Mouse (Mus musculus): ENCODE measurements around the gene D930020B18Rik. TPM values are rescaled to one million over a fixed set of nuclear protein-coding genes. Genes with fewer than 3 reads are reported as not detected.
A peak's percentile ranks its signal among the peaks of the same experiment; 100 is the strongest.

D930020B18Rik gene
- polyA plus RNA-seq, 1 experiment from 2014 or later = 0.27 TPM

DNA sequence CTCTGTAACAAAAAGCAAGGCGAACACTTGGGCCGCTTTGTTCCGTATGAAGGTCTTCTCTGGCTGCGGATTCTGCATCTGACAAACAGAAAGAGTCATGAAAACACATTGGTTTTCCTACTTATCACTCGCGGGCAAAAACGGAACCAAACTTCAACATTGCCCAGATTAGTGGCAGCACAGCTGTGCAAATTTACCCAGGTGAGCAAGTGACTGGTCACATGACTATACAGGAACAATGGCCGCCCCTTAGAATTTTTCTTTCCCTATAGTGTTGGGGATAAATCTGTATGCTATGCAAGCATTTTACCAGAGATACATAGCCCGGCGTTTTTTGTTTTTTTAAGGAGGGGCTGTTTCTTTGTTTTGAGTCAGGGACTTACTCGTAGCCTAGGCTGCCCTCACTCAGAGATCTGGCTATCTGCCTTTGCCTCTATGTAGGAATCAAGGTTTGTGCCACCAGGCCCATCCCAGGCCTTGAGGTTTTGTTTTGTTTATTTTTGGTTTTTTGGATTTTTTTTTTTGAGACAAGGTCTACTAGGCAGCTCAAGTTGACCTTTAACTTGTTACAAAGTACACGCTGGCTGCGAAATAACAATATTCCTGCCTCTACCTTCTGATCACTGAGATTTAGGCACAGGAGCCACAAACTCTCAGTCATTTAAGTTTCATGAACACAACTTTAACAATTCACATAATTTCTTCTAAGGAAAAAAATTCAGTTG is 26.1 kb upstream of the D930020B18Rik start:
- H3K9me3 ChIP-seq (ENCODE audit: low read length) = no peaks in the 10 kb centered on the region
- H3K4me3 ChIP-seq (ENCODE audit: low read length) = no peak overlapping the region
- WGBS = 90% methylated on average over 13 of the region's 13 CpGs
- H3K36me3 ChIP-seq (ENCODE audit: insufficient read depth, low read length) = peaks cover 81% of the 10 kb centered on the region
- no peak overlapping the region for H3K9ac ChIP-seq (replicated peaks; ENCODE audit: low read length)
- no peak for ATAC-seq (ENCODE audit: low FRiP score, low TSS enrichment)
- no peak overlapping the region for H3K27ac ChIP-seq (ENCODE audit: low read length)
- H3K4me2 ChIP-seq (replicated peaks; ENCODE audit: low read depth, low read length) = no peak overlapping the region
- H3K4me1 ChIP-seq (ENCODE audit: insufficient read depth, low read length) = no peaks in the 10 kb centered on the region
- no peaks in the 10 kb centered on the region for H3K27me3 ChIP-seq (ENCODE audit: insufficient read depth, low read length)

DNA sequence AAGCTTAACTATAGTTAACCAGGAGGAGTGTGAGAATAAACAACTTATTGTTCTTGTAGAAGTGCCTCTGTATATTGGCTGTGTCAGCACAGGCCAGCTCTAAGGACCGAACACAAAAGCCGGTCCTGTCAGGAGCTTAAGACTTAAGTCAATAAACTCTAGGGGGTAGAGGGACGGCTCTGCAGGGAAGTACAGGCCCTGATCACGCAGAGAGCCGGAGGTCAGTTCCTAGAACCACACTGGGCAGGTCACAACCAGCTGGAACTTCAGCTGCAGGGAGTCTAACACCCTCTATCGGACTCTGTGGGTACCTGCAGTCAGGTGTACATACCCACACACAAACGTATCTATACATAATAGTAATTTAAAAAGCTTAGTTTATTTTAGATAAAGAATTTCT is 25.5 kb upstream of the D930020B18Rik start:
- H3K9me3 ChIP-seq (ENCODE audit: low read length) = no peaks in the 10 kb centered on the region
- H3K4me2 ChIP-seq (replicated peaks; ENCODE audit: low read depth, low read length) = no peak overlapping the region
- H3K9ac ChIP-seq (replicated peaks; ENCODE audit: low read length) = no peak overlapping the region
- no peak for ATAC-seq (ENCODE audit: low FRiP score, low TSS enrichment)
- no peaks in the 10 kb centered on the region for H3K4me1 ChIP-seq (ENCODE audit: insufficient read depth, low read length)
- peaks cover 78% of the 10 kb centered on the region for H3K36me3 ChIP-seq (ENCODE audit: insufficient read depth, low read length)
- WGBS = 85% methylated on average over 7 of the region's 7 CpGs
- H3K4me3 ChIP-seq (ENCODE audit: low read length) = no peak overlapping the region
- no peaks in the 10 kb centered on the region for H3K27me3 ChIP-seq (ENCODE audit: insufficient read depth, low read length)
- no peak overlapping the region for H3K27ac ChIP-seq (ENCODE audit: low read length)

DNA sequence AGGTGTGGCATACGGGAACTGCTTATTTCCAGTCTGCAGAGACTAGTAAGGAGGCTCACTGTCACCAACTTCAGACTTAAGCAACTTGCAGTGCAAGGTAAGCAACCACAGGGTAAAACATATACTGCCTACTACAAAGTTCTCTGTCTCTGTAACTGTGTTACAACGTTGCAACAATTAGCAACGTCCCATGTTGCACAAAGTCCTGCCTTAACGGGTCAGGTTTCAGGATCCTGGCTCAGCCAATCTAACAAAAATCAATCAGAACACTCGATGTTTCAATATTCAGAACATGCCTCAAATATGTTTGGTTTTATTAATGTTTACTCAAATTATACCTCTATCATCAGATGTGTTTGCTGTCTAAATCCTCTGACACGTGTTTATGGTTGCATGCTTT is 19.0 kb upstream of the D930020B18Rik start:
- H3K27ac ChIP-seq (ENCODE audit: low read length) = no peak overlapping the region
- peaks cover 17% of the 10 kb centered on the region for H3K4me1 ChIP-seq (ENCODE audit: insufficient read depth, low read length)
- no peak overlapping the region for H3K9ac ChIP-seq (replicated peaks; ENCODE audit: low read length)
- peaks cover 38% of the 10 kb centered on the region for H3K36me3 ChIP-seq (ENCODE audit: insufficient read depth, low read length)
- no peaks in the 10 kb centered on the region for H3K9me3 ChIP-seq (ENCODE audit: low read length)
- ATAC-seq (ENCODE audit: low FRiP score, low TSS enrichment) = no peak
- no peaks in the 10 kb centered on the region for H3K27me3 ChIP-seq (ENCODE audit: insufficient read depth, low read length)
- H3K4me2 ChIP-seq (replicated peaks; ENCODE audit: low read depth, low read length) = no peak overlapping the region
- H3K4me3 ChIP-seq (ENCODE audit: low read length) = no peak overlapping the region
- WGBS = 85% methylated on average over 6 of the region's 6 CpGs

DNA sequence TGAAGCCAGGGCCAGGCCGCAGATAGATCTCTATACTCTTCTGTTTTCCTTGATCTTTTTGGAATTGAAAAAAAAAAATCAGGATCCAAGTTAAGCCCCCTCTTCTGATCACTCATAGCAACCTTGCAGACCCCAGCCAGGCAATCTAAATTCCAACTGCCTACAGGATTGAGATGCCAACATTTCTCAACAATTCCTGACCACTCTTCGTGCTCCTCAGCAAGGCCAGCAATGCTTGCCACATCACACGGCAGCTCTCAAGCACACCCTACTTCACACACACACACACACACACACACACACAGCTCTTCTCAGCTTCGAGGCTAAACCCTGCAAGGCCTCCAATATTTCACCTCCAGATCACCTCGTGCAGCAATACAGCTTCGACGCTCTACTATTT is 17.7 kb upstream of the D930020B18Rik start:
- Histone ChIP-seq H3K9me3 (ENCODE audit: low read length) (no peaks in the 10 kb centered on the region), H3K4me3 (ENCODE audit: low read length) (no peak overlapping the region), H3K4me1 (ENCODE audit: insufficient read depth, low read length) (peaks cover 17% of the 10 kb centered on the region), H3K36me3 (ENCODE audit: insufficient read depth, low read length) (peaks cover 28% of the 10 kb centered on the region), H3K4me2 (replicated peaks; ENCODE audit: low read depth, low read length) (no peak overlapping the region), H3K27me3 (ENCODE audit: insufficient read depth, low read length) (no peaks in the 10 kb centered on the region), H3K27ac (ENCODE audit: low read length) (no peak overlapping the region), H3K9ac (replicated peaks; ENCODE audit: low read length) (no peak overlapping the region)
- WGBS = 80% methylated on average over 7 of the region's 7 CpGs
- no peak for ATAC-seq (ENCODE audit: low FRiP score, low TSS enrichment)

DNA sequence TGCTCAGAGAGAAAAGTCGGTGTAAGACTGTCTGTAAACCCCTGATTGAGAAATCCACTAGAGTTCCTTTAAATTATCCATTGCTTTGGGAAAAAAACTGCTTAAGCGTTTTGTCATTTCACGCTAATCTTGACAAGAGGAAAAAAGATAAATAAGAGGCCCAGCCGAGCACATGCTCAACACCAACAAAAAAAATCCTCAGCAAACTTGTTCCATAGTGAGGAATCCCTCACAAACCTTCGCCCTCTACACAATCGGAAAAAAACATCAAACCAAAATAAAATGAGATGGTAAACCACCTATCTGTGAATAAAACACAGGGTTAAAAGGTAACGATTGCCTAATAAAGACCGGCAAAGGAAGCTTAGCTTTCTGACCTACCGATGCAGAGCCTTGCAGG is 16.4 kb upstream of the D930020B18Rik start:
- H3K27me3 ChIP-seq (ENCODE audit: insufficient read depth, low read length) = no peaks in the 10 kb centered on the region
- H3K9me3 ChIP-seq (ENCODE audit: low read length) = no peaks in the 10 kb centered on the region
- peak overlapping the region; percentile 74 for H3K4me2 ChIP-seq (replicated peaks; ENCODE audit: low read depth, low read length)
- 11% methylated on average over 9 of the region's 9 CpGs for WGBS
- peaks cover 17% of the 10 kb centered on the region for H3K4me1 ChIP-seq (ENCODE audit: insufficient read depth, low read length)
- H3K9ac ChIP-seq (replicated peaks; ENCODE audit: low read length) = peak overlapping the region; percentile 95
- peak overlapping the region; percentile 87 for H3K4me3 ChIP-seq (ENCODE audit: low read length)
- ATAC-seq (ENCODE audit: low FRiP score, low TSS enrichment) = no peak
- peaks cover 19% of the 10 kb centered on the region for H3K36me3 ChIP-seq (ENCODE audit: insufficient read depth, low read length)
- no peak overlapping the region; the same call in 1 of the 2 replicates for H3K27ac ChIP-seq (ENCODE audit: low read length)

DNA sequence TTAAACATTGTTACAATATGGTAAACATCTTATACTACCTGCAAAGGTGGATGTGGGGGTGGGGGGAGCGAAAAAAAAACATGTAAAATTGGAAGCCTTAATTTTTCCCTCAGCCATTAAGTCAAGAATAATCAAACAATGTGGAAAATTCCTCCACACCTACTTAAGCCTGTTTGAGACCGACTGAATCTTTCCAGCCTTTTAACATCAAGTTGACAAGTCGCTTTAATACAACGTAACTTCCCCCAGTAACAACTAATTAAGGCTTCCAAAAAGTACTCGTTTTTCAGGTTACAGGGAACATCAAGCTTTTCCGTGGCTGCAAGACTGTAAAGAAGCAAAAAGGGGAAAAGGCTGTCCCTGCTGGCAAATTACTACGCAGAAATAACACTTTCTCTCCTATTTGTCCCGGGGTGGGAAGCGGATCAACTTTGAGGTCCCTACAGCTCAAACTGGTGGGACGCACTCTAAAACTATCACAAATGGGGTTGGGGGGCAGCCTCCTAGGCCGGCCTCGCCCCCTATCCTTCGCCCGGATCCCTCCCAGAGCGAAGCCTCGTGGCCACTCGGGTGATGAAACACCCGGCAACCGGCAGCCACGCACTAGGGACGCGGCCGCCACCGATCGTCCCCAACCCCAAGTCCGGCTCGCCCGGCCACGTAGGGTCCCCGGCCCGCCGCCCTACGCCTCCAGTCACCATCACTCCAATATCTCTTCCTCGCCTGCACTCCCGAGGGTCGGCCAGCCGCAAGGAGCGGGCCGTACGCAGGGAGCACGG is 15.8 kb upstream of the D930020B18Rik start:
- Histone ChIP-seq H3K9me3 (ENCODE audit: low read length) (no peaks in the 10 kb centered on the region), H3K4me1 (ENCODE audit: insufficient read depth, low read length) (peaks cover 17% of the 10 kb centered on the region), H3K4me2 (replicated peaks; ENCODE audit: low read depth, low read length) (peak overlapping the region; percentile 74), H3K4me3 (ENCODE audit: low read length) (peak overlapping the region; percentile 87), H3K9ac (replicated peaks; ENCODE audit: low read length) (peak overlapping the region; percentile 95), H3K27me3 (ENCODE audit: insufficient read depth, low read length) (no peaks in the 10 kb centered on the region), H3K27ac (ENCODE audit: low read length) (peak overlapping the region; percentile 95), H3K36me3 (ENCODE audit: insufficient read depth, low read length) (peaks cover 13% of the 10 kb centered on the region)
- no peak for ATAC-seq (ENCODE audit: low FRiP score, low TSS enrichment)
- WGBS = under 1% methylated on average over 41 of the region's 41 CpGs

DNA sequence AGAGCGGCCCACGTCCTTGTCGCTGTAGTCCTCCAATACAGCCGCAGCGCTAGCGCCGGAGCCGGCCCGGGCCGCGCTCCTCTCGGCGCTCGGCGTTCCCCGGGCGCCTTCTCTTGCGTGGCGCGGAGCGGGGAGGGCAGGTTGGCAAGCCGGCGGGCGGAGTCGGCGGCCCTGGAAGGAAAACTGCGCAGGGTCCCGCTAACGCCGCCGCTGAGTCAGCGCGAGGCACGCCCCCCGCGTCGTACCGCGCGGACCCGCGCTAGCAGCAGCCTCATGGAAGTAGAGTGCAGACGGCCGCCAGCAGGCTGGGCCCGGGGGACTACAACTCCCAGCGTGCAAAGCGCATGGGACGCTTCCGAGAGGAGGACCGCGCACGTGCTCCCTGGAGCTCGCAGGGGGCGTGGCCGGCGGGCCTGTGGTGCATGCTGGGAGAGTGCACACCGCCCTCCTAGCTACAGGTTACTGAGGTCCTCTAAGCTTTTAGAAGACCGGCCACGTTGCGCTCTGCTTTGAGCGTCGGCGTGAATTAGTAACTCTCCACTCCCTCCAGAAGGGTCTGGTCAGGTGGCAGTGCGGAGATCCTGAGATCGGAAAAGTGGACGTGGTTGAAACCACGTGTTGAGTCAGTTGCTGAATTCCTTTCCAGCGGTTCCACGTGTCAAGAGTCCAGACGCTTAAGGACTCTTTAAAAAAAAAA is 15.1 kb upstream of the D930020B18Rik start, which contains the start of gene Xpot:
Gene Xpot (minus strand): TSS at position 147 of the 697 bp plus-strand sequence.
- H3K9ac ChIP-seq (replicated peaks; ENCODE audit: low read length) = peak within 1 kb of the TSS; percentile 95
- H3K36me3 ChIP-seq (ENCODE audit: insufficient read depth, low read length) = peaks cover 11% of the 10 kb centered on the region
- peak within 1 kb of the TSS; percentile 87 for H3K4me3 ChIP-seq (ENCODE audit: low read length)
- ATAC-seq (ENCODE audit: low FRiP score, low TSS enrichment) = peak; percentile 100
- H3K4me1 ChIP-seq (ENCODE audit: insufficient read depth, low read length) = peaks cover 17% of the 10 kb centered on the region
- H3K27me3 ChIP-seq (ENCODE audit: insufficient read depth, low read length) = no peaks in the 10 kb centered on the region
- H3K9me3 ChIP-seq (ENCODE audit: low read length) = no peaks in the 10 kb centered on the region
- H3K4me2 ChIP-seq (replicated peaks; ENCODE audit: low read depth, low read length) = peak within 1 kb of the TSS; percentile 74
- H3K27ac ChIP-seq (ENCODE audit: low read length) = peak within 1 kb of the TSS; percentile 95
- under 1% methylated on average over 66 of the region's 70 CpGs for WGBS

DNA sequence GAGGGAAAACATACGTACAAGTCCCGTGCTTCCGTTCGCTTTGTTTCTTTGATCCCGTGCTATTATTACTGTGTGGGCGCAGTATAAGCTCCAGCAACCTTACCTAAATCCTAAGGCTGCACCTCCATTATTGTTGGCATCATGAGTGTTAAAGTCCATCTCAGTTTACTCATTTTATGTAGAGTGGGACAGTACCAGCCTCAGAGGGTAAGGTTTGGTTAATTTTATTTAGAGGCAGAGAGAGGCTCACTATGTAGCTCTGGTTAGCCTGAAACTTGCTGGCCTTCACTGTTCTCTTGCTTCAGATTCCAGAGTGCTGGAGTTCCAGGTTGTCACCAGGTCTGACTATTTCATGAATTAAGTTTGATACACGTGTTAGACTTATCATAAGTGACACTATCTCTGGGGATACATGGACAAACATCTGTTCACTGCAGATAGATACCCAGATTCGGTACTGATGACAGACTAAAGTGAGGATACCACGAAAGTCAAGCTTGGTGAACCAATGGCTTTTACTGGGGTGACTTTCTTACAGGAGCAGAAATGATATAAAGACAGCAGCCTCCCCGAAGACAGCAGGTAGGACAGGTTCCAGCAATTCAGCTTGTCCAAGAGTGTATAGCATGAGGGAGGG is 14.1 kb upstream of the D930020B18Rik start:
- Histone ChIP-seq H3K9ac (replicated peaks; ENCODE audit: low read length) (no peak overlapping the region), H3K4me3 (ENCODE audit: low read length) (peak overlapping the region; percentile 87; the same call in 1 of the 2 replicates), H3K4me2 (replicated peaks; ENCODE audit: low read depth, low read length) (peak overlapping the region; percentile 74; the same call in 1 of the 2 replicates), H3K27me3 (ENCODE audit: insufficient read depth, low read length) (no peaks in the 10 kb centered on the region), H3K36me3 (ENCODE audit: insufficient read depth, low read length) (peaks cover 1% of the 10 kb centered on the region; the same call in 1 of the 2 replicates), H3K9me3 (ENCODE audit: low read length) (no peaks in the 10 kb centered on the region), H3K27ac (ENCODE audit: low read length) (no peak overlapping the region), H3K4me1 (ENCODE audit: insufficient read depth, low read length) (peaks cover 17% of the 10 kb centered on the region)
- ATAC-seq (ENCODE audit: low FRiP score, low TSS enrichment) = no peak
- 84% methylated on average over 10 of the region's 10 CpGs for WGBS

DNA sequence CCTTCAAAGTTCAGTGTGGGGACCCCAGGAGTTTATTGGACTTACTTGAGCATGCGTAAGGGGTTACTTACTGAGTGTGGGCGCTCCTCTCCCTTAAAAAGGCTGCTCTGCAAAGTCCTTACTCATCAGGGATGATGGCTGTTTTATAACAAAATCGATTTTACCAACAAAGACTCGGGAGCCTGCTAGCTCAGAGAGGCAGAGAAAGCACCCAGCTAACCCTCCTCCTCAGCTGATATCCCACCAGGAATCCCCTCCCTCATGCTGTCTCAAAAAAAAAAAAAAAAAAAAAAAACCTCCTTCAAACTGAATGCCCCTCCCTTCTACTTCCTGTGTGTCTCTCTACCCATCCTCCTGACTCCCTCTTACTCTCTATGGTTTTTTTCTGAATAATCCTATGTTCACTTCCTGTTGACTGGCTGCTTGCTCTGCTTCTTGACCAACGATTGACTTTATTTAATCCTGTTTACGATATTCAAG is 12.8 kb upstream of the D930020B18Rik start:
- H3K27me3 ChIP-seq (ENCODE audit: insufficient read depth, low read length) = no peaks in the 10 kb centered on the region
- no peak overlapping the region for H3K4me3 ChIP-seq (ENCODE audit: low read length)
- no peaks in the 10 kb centered on the region for H3K36me3 ChIP-seq (ENCODE audit: insufficient read depth, low read length)
- no peak for ATAC-seq (ENCODE audit: low FRiP score, low TSS enrichment)
- H3K9me3 ChIP-seq (ENCODE audit: low read length) = no peaks in the 10 kb centered on the region
- no peak overlapping the region for H3K27ac ChIP-seq (ENCODE audit: low read length)
- peaks cover 15% of the 10 kb centered on the region for H3K4me1 ChIP-seq (ENCODE audit: insufficient read depth, low read length)
- no peak overlapping the region for H3K9ac ChIP-seq (replicated peaks; ENCODE audit: low read length)
- 92% methylated on average over 6 of the region's 6 CpGs for WGBS
- H3K4me2 ChIP-seq (replicated peaks; ENCODE audit: low read depth, low read length) = no peak overlapping the region

All from kidney, embryonic 16.5 days (tissue).